Mouse (Mus musculus) midbrain, postnatal 0 days (tissue): ENCODE data around the gene Micu1. TPM values are rescaled to one million over a fixed set of nuclear protein-coding genes. Genes with fewer than 3 reads are reported as not detected.
A peak's percentile ranks its signal among the peaks of the same experiment; 100 is the strongest.

Source experiments
- ATAC-seq: fragments of 200-750 bp; cut with Nextera tagmentation; 2 replicates; pipeline ENCODE4 v1.8.0; 2017; ENCODE audit warnings: moderate number of reproducible peaks, mild to moderate bottlenecking, moderate TSS enrichment, moderate library complexity; ENCODE audit not compliant: low FRiP score
- DNase-seq: peaks from one replicate; pipeline ENCODE4 v3.0.0-alpha.2; 2015; ENCODE audit warnings: low spot score
- H3K27ac ChIP-seq: fragments of 300-500 bp; sonication (generic); 2 replicates; pipeline ENCODE4 v1.5.1; 2014; ENCODE audit warnings: low read depth, mild to moderate bottlenecking, low read length, mixed read lengths
- H3K27me3 ChIP-seq: fragments of 300-500 bp; sonication (generic); 2 replicates; pipeline ENCODE4 v1.6.1; 2014; ENCODE audit warnings: low read length, control low read depth, mixed read lengths; ENCODE audit not compliant: insufficient read depth
- H3K36me3 ChIP-seq: fragments of 300-500 bp; sonication (generic); 2 replicates; pipeline ENCODE4 v1.6.1; 2014; ENCODE audit warnings: low read length, control low read depth, mixed read lengths; ENCODE audit not compliant: insufficient read depth
- H3K4me1 ChIP-seq: fragments of 300-500 bp; sonication (generic); 2 replicates; pipeline ENCODE4 v1.6.1; 2014; ENCODE audit warnings: mild to moderate bottlenecking, control low read depth, antibody characterized with exemption, low read length, mixed read lengths; ENCODE audit not compliant: insufficient read depth
- H3K4me2 ChIP-seq: fragments of 300-500 bp; sonication (generic); 2 replicates; pipeline ENCODE4 v1.6.1; 2014; ENCODE audit warnings: low read depth, mild to moderate bottlenecking, low read length, mixed read lengths; ENCODE audit not compliant: poor library complexity, severe bottlenecking
- H3K4me3 ChIP-seq: fragments of 300-500 bp; sonication (generic); 2 replicates; pipeline ENCODE4 v1.5.1; 2014; ENCODE audit warnings: low read depth, mild to moderate bottlenecking, low read length, moderate library complexity
- H3K9ac ChIP-seq: fragments of 300-500 bp; sonication (generic); replicated peaks from 2 replicates; pipeline ENCODE4 v1.6.1; 2014; ENCODE audit warnings: mild to moderate bottlenecking, low read length, moderate library complexity, mixed read lengths; ENCODE audit not compliant: poor library complexity, severe bottlenecking
- H3K9me3 ChIP-seq: fragments of 300-500 bp; sonication (generic); 2 replicates; pipeline ENCODE4 v1.6.1; 2016; ENCODE audit warnings: low read length, control low read depth
- CTCF ChIP-seq: IDR thresholded peaks from 2 replicates; pipeline ENCODE4 v1.5.1; 2016; ENCODE audit warnings: antibody characterized with exemption, mild to moderate bottlenecking
- WGBS: fragments of 180-500 bp; shearing (Covaris S2); extraction: QIAGEN DNeasy Blood & Tissue Kit; methylation state at CpG from one replicate; pipeline ENCODE4 v1.1.7; 2014; 5-methylcytosine and 5-hydroxymethylcytosine counted together
- polyA plus RNA-seq: library from polyadenylated mRNA; unstranded; fragments of >200 nt; fragmentation: Nextera tagmentation; extraction: Ambion mirVana; gene quantifications from 2 replicates; pipeline ENCODE4 v1.2.1, GENCODE M21; 2015
- total RNA-seq: library from RNA; depleted of rRNA; stranded (reverse); fragments of >200 nt; gene quantifications from 2 replicates; pipeline ENCODE4 v1.2.3, GENCODE M21; 2014

Gene Micu1
- total and polyA plus RNA-seq, 2 experiments from 2014 or later = 61.1 to 70.9 TPM

- Histone ChIP-seq H3K9ac (no peak overlapping the region), H3K9me3 (no peaks in the 10 kb centered on the region), H3K4me2 (no peak overlapping the region), H3K36me3 (no peaks in the 10 kb centered on the region), H3K27me3 (no peaks in the 10 kb centered on the region), H3K4me1 (no peaks in the 10 kb centered on the region), H3K27ac (no peak overlapping the region), H3K4me3 (no peak overlapping the region)
- TF ChIP-seq CTCF = no peak
- 79% methylated on average over 9 of the region's 9 CpGs for WGBS
- DNase-seq = no peak
- no peak for ATAC-seq
These were observed 142.4 kb downstream of the Micu1 start for GRCm38 (mm10) chr10:59844686-59845085.

- ATAC-seq (no peak), DNase-seq (peak; percentile 31)
- 74% methylated on average over 6 of the region's 6 CpGs for WGBS
- H3K27me3 ChIP-seq = no peaks in the 10 kb centered on the region
- H3K4me1 ChIP-seq = no peaks in the 10 kb centered on the region
- H3K27ac ChIP-seq = no peak overlapping the region
- no peaks in the 10 kb centered on the region for H3K9me3 ChIP-seq
- no peak overlapping the region for H3K4me3 ChIP-seq
- no peak overlapping the region for H3K9ac ChIP-seq
- no peak overlapping the region for H3K4me2 ChIP-seq
- H3K36me3 ChIP-seq = no peaks in the 10 kb centered on the region
- TF ChIP-seq CTCF = peak; percentile 58
These were observed 144.1 kb downstream of the Micu1 start for GRCm38 (mm10) chr10:59846416-59846815.

DNA sequence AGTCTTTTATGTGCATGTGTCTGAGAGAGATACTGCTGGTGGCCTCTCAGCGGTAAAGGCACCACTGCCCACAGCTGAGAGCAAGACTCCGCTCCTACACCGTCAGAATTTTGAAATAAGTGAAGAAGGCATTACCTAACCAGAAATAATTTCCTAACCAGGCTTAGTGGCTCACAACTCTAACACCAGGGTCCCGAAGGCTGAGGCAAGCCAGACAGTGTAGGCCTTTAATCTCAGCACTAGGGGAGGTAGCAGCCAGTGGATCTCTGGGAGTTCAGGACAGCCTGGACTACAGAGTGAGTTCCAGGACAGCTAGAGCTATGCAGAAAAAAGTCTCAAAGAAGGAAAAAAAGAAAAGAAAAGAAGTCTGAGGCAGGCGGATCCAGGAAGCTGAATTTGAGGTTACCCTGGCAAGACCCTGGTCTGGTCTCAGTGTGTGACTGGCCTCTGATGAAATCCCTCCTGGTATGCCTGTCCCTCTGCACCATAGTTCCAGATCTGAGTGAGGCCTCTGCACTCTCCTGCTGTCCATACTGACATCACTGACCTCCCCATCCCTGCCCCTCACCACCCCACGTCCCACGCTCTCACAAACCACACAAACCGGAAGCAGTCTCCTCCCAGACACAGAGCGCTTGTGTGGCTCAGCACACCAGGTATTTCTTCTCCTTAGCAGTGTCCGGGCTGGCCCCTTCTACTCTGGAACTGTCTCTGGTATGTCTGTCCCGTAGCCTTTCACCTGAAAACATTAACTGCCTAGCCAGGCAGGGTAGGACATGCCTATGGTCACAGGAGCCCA is 146.0 kb downstream of the Micu1 start:
- Histone ChIP-seq H3K4me1 (no peaks in the 10 kb centered on the region), H3K4me2 (no peak overlapping the region), H3K36me3 (no peaks in the 10 kb centered on the region), H3K4me3 (no peak overlapping the region), H3K9ac (no peak overlapping the region), H3K27me3 (no peaks in the 10 kb centered on the region), H3K9me3 (no peaks in the 10 kb centered on the region), H3K27ac (no peak overlapping the region)
- no peak for TF ChIP-seq CTCF
- DNase-seq (no peak), ATAC-seq (no peak)
- 83% methylated on average over 11 of the region's 11 CpGs for WGBS

DNA sequence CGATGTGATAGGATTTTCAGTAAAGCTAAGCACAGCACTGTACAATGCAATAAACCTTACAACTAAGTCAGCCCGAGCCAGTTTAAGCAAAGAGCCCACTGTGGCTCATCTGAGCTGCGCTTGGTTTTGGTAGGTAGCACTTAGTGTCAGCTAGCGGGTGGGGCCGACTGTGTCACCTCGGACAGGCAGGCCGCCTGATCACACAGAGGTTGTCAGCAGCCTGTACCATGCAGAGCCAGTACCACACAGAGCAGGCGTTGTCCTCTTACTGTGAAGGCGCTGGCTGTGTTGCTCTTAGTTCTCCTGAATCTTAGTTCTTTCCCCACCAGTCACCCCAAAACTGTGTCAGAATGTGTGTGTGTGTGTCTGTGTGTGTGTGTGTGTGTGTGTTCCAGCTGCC is 146.7 kb downstream of the Micu1 start:
- TF ChIP-seq CTCF = no peak
- 79% methylated on average over 9 of the region's 9 CpGs for WGBS
- no peak overlapping the region for H3K9ac ChIP-seq
- no peak overlapping the region for H3K4me3 ChIP-seq
- no peaks in the 10 kb centered on the region for H3K4me1 ChIP-seq
- no peak overlapping the region for H3K27ac ChIP-seq
- H3K27me3 ChIP-seq = no peaks in the 10 kb centered on the region
- ATAC-seq (no peak), DNase-seq (no peak)
- H3K36me3 ChIP-seq = no peaks in the 10 kb centered on the region
- H3K4me2 ChIP-seq = no peak overlapping the region
- H3K9me3 ChIP-seq = no peaks in the 10 kb centered on the region

GRCm38 (mm10) chr10:59849371-59849770 is 147.1 kb downstream of the Micu1 start:
- Histone ChIP-seq H3K4me1 (no peaks in the 10 kb centered on the region), H3K27me3 (no peaks in the 10 kb centered on the region), H3K9me3 (no peaks in the 10 kb centered on the region), H3K4me2 (no peak overlapping the region), H3K4me3 (no peak overlapping the region), H3K9ac (no peak overlapping the region), H3K36me3 (no peaks in the 10 kb centered on the region), H3K27ac (no peak overlapping the region)
- DNase-seq (no peak), ATAC-seq (no peak)
- TF ChIP-seq CTCF = no peak
- WGBS = 85% methylated on average over 7 of the region's 7 CpGs

DNA sequence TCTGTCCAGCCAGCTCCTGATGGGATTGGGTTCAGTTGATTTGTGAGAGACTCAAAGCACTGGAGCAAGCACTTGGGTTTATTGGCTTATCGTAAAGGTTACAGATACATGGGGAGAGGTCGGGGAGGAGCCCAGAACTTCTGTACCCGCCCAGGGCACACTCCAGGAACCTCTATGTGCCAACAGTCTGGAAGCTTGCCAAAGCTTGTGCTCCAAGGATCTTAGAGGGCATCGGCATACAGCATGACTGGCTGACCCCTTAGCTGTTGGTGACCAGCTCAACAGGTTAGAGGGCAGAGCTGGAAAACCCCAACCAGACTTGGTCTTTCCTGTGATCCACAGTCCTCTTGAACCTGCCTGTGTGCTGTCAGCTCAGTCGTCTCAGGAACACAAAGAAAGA is 154.9 kb downstream of the Micu1 start:
- no peaks in the 10 kb centered on the region for H3K9me3 ChIP-seq
- no peaks in the 10 kb centered on the region for H3K4me1 ChIP-seq
- no peaks in the 10 kb centered on the region for H3K36me3 ChIP-seq
- no peaks in the 10 kb centered on the region for H3K27me3 ChIP-seq
- no peak overlapping the region for H3K27ac ChIP-seq
- no peak overlapping the region for H3K4me3 ChIP-seq
- WGBS = 88% methylated on average over 5 of the region's 5 CpGs
- DNase-seq = no peak
- no peak overlapping the region for H3K4me2 ChIP-seq
- no peak overlapping the region for H3K9ac ChIP-seq
- no peak for TF ChIP-seq CTCF
- no peak for ATAC-seq
